Mouse (Mus musculus) liver, embryonic 14.5 days (tissue): ENCODE data around the gene Lrrc32.

ENCODE experiments used
- CTCF ChIP-seq: IDR thresholded peaks from 2 replicates; pipeline ENCODE4 v1.5.1; 2016; ENCODE audit warnings: antibody characterized with exemption, low read depth, control low read depth
- EP300 ChIP-seq: IDR thresholded peaks from 2 replicates; pipeline ENCODE4 v1.6.1; 2016; ENCODE audit warnings: antibody characterized with exemption, low read depth

GRCm38 (mm10) chr7:98524869-98525699 is 36.0 kb downstream of the Lrrc32 start:
- TF ChIP-seq CTCF (no peak), EP300 (no peak)
